Mouse (Mus musculus): Measurements from ENCODE around the gene Acox1.

The Acox1 gene

GRCm38 (mm10) chr11:116169214-116169613 lies 29.6 kb downstream of the Acox1 start:
- DNase-seq (ENCODE audit: low spot score in 2 of 2): no peak

GRCm38 (mm10) chr11:116167884-116168439 lies 30.9 kb downstream of the Acox1 start, which contains the start of gene Fbf1:
TSS of gene Fbf1 (minus strand) at chr11:116168166.
- peak; percentile 92 to 94 for DNase-seq (ENCODE audit: low spot score in 2 of 2)

- no peak for DNase-seq (ENCODE audit: low spot score in 2 of 2)
These were observed 31.6 kb downstream of the Acox1 start for GRCm38 (mm10) chr11:116167232-116167631.

GRCm38 (mm10) chr11:116163002-116163401 lies 35.8 kb downstream of the Acox1 start:
- DNase-seq (ENCODE audit: low spot score in 2 of 2): no peak

GRCm38 (mm10) chr11:116162146-116162545 lies 36.7 kb downstream of the Acox1 start:
- no peak for DNase-seq (ENCODE audit: low spot score in 2 of 2)

- DNase-seq (ENCODE audit: low spot score in 2 of 2): no peak
These were observed 37.5 kb downstream of the Acox1 start for GRCm38 (mm10) chr11:116161312-116161711.

GRCm38 (mm10) chr11:116150960-116151359 lies 47.9 kb downstream of the Acox1 start:
- no peak for DNase-seq (ENCODE audit: low spot score in 2 of 2)

GRCm38 (mm10) chr11:116149341-116149740 lies 49.5 kb downstream of the Acox1 start:
- DNase-seq (ENCODE audit: low spot score in 2 of 2): no peak

GRCm38 (mm10) chr11:116148761-116149221 lies 50.1 kb downstream of the Acox1 start:
- peak in 1 of 2 experiments; percentile 61 for DNase-seq (ENCODE audit: low spot score in 2 of 2)

GRCm38 (mm10) chr11:116146294-116146985 lies 52.4 kb downstream of the Acox1 start:
- peak in 1 of 2 experiments; percentile 28 for DNase-seq (ENCODE audit: low spot score in 2 of 2)

GRCm38 (mm10) chr11:116145481-116146293 lies 53.2 kb downstream of the Acox1 start:
- DNase-seq (ENCODE audit: low spot score in 2 of 2): peak in 1 of 2 experiments; percentile 36

GRCm38 (mm10) chr11:116143468-116143867 lies 55.4 kb downstream of the Acox1 start:
- no peak for DNase-seq (ENCODE audit: low spot score in 2 of 2)

- DNase-seq (ENCODE audit: low spot score in 2 of 2): no peak
These were observed 56.4 kb downstream of the Acox1 start for GRCm38 (mm10) chr11:116142211-116142991.

- DNase-seq (ENCODE audit: low spot score in 2 of 2): peak; percentile 74 to 86
These were observed 60.2 kb downstream of the Acox1 start, which contains the start of gene Mrpl38 for GRCm38 (mm10) chr11:116138468-116139138. TSS of gene Mrpl38 (minus strand) at chr11:116138868.

GRCm38 (mm10) chr11:116138096-116138467 lies 60.8 kb downstream of the Acox1 start:
- no peak for DNase-seq (ENCODE audit: low spot score in 2 of 2)

- DNase-seq (ENCODE audit: low spot score in 2 of 2): no peak
These were observed 64.7 kb downstream of the Acox1 start for GRCm38 (mm10) chr11:116134171-116134570.

GRCm38 (mm10) chr11:116133497-116133896 lies 65.3 kb downstream of the Acox1 start:
- DNase-seq (ENCODE audit: low spot score in 2 of 2): no peak

GRCm38 (mm10) chr11:116132366-116133333 lies 66.2 kb downstream of the Acox1 start:
- DNase-seq (ENCODE audit: low spot score in 2 of 2): no peak

- DNase-seq (ENCODE audit: low spot score in 2 of 2): no peak
These were observed 67.3 kb downstream of the Acox1 start for GRCm38 (mm10) chr11:116131349-116132170.
